Mouse (Mus musculus) cerebellum, adult 18-20 months (tissue): ENCODE data around the gene Prkn.

Experiments used
- DNase-seq, 2 experiments: peaks; one replicate each; pipeline ENCODE4 v3.0.0; 2021

Gene Prkn

DNA sequence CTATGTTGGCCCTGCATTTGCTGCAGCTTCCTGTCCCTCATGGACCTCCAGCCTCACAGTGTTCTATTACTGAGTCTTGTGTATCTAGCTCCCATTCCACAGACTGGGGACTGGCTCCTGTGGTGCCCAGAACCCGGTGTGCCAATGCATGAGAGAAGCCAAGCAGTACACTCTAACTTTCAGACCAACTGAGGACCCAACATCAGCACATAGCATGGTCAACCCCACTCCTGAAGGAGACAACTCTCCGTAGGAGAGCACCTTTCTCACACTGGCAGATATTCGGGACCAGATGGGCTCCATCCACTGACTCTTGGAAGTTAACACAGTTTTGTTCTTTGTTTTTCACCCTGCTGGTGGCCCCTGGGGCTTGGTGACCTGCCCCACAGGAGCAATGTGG lies 1026.0 kb downstream of the Prkn start:
- DNase-seq = no peak

DNA sequence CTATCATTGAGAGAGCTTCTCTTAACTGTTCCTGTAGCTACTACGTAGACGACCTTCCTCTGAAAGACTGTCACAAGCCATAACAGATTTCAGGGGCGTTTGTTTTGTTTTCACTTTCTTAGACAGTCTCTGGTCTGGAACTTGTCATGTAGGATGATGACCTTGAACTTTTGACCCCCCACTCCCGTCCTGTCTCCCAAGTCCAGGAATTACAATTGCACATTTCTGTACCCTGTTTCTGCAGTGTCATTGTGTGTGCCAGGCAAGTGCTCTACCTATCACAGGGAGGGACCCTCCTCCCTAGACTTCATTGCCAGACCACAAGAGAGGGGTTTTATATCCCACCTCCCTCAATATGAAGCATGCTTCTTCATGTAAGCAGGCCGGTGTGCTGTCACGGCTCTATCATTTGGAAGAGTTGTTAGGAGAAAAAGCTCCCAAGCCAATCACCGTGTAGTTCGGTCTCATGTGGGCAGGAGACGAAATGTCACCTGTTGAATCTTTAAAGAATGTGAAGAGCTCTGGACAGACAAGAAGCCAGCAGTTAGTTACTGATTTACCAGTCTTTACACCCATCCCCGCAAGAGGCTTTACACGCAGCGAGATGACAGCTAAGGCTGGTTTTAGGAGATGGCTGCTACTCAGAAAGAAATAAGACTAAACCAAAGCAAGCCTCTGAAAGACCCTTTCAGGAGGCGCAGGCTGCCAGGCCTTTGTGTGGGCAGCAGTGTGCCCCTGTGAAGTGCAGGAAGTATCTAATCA lies 1027.3 kb downstream of the Prkn start:
- DNase-seq = no peak

DNA sequence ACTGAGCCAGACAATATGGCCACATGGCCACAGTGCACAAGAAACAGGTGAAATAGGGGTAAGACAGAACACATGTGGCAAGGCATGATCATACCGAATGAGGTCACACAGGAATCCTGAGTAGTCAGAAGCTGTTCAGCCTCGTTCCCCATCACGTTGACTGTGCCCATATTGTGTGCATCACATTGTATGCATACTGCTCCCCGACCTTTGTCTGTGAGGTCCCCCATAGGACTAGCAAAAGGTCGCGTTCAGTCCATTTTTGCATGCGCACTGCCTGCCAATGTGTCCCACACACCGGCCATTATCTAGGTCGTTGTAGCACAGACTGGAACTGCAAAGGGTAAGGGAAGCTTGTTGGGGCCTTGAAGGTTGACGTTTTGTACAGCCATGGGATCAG lies 1030.4 kb downstream of the Prkn start:
- no peak for DNase-seq

DNA sequence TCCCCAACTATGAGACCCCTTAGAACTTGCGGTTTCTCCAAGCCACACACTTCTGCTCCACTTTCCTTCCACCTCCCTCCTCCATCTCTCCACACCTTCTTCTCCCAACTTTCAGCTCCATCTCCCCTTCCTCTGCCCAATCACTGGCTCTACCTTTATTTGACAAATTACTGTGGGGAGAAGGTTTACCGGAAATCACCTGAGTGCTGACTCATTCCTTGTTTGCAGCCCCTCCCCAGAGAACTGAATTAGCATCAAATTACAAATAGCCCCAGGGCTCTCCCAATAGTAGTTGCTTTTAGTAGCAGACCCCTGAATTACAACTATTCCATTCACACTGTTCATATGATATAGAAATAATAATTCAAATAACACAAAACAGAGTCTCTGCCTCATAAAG lies 1036.1 kb downstream of the Prkn start:
- no peak for DNase-seq

DNA sequence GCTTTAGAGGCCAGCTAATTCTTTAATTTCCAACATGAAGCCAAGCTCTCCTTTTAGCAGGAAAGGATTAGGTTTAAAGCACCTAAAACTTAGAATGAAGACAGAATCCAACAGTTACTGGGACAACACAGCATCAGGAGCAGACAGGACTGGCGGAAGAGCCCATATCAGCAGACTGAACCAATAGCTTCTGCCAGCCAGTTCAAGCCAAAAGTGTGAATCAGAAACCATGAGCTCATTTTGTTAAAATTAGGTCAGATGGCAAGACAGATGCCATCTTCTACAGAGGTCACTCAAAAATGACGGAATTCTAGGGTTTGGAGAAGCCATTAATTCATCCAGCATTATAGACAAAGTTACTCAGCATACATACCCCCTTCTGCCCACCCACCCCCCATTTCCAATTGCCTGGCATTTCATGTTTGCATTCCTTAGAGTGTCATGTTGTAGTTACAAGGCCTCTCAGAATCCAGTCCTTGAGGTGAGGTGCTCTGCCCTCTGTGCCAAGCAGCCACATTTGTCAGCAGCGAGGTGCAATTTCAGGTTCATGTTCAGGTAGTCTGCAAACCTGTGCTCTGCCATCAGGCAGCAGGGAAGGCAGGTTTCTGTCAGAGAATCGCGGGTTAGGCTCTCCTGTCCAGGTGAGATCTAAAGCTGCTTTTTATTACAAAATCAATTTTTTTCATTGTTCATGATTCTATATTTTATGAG lies 1041.1 kb downstream of the Prkn start:
- DNase-seq = peak; percentile 53 to 59

DNA sequence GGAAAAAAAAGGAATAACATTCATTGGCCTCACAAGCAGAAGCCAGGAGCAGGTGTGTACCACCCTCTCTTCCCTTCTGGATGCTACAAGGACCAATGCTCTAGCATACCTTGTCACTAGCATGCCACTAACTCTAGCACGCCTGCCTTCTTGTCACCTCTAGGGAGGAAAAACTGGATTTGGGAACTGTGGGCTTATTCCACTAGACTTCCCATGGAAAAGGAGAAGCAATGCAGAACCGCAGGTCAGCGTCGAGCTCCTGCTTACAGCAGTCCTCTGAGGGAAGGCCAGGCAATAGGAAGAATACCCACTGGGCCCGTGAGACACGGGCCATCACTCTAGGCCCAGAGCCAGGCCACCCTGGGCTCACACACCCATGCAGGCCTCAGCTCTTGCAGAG lies 1045.4 kb downstream of the Prkn start:
- peak in 1 of 2 experiments; percentile 24 for DNase-seq

DNA sequence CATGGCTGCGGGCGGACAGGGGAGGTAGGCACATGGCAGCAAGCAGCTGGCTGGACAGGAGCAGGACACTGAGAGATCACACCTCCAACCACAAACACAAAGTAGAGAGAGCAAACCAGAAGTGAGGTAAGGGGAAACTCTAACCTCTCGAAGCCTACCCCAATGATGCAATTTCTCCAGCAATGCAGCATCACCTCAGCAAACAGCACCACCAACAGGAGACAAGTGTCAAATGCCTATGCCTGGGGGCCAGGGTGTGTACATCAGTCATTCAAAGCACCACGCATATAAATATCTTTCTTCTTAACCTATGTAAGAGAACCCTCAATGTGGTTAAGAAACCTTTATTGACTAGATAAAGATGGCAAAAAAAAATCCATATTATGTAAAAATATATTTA lies 1046.8 kb downstream of the Prkn start:
- no peak for DNase-seq

DNA sequence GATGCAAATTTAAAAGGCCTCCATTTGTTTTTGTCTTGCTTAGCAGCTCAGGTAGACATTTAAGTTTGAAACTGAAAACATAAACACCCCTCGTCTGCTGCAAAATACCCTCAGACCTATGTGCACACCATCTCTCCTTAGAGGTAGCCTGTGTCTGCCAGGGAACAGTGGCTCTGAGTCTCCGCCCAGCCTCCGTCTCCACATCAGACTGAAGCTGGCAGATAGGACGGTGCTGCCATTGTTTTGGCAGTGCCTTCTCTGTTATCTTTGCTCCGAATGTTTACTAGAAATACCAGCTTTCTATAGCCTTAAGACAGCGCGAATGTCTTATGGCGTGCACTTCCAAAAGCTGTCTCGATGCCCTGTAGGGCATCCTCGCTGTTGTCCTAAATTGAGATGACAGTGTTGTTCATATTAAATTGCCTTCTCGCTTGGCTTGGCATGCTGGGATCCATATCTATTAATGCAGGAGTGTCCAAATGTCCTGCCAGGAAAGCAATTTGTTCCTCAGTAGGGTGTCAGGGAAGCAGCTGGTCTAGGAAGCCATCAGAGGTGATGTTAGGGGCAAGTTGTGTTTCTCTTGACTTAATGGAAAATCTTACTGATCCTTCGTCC lies 1047.5 kb downstream of the Prkn start:
- peak; percentile 80 to 83 for DNase-seq

DNA sequence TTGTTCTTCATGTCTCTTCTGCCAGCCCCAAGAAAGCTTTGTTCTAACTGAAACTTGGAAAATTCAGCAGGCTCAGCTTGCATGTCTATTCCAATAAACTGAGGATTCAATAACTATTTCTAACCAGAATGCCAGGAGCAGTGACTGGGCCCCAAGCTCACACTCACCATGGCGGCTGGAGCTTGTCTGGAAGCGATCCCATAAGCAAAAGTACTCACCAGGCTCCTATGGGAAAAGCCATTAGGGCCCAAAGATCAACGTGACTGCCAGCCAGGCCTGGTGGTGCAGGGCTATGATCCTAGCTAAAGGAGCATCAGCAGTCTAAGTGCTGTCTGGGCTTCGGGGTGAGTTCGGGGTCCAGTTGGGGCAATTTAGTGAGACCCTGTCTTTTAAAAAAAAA lies 1048.6 kb downstream of the Prkn start:
- no peak for DNase-seq

DNA sequence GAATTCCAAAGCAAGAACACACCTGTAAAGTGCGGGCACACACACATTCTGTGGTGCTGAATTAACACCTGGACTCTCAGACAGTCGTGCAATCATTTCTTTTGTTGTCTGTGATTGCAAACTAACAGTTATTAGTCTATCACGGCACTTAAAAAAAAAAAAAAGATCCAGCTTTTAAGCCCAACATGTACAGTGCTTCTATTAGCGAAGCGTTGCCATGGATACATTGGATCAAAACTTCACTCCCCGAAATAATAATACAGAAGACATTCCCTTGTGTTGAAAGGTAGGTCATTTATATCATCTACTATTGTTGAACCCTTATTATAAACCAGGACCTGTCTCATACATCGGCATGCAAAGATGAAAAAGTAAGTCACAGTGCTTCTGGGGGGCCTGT lies 1060.1 kb downstream of the Prkn start:
- no peak for DNase-seq

DNA sequence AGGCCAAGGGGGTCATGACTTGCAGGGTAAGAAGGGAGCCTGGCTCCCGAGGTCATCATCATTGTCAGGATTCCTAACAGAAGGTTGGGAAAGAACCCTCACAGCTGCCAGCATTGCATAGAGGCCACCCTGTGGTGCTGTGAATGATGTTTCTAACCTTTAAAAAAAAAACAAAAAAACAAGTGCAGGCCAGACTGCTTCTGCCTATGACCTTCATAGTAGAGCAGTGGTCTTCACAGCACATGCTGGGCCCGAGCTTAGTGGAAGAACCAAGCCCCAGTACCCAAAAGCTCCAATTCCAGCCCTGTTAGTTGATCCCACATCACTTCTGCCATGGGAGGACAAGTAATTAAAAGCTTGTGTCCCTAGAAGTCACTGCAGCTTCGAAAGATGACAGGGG lies 1061.5 kb downstream of the Prkn start:
- DNase-seq = no peak

DNA sequence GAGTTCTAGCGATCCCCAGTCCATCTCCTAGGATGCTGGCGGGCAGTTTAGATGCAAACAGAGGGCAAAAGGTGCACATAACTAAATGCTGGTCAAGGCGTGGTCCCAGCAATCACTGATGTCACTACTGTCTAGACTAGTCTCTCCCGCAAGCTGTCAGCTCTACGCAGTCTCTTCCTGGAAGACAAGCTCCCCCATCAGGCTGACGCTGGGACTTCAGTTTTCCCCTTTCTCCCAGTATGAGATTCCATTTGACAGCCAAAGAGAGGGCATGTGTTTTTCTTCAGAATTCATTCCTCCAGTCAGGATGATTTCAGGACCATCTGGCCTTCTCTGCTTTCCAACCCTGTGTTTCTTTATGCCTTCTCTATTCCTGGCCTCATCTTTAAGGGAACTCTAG lies 1062.8 kb downstream of the Prkn start:
- DNase-seq = peak; percentile 56 to 66

DNA sequence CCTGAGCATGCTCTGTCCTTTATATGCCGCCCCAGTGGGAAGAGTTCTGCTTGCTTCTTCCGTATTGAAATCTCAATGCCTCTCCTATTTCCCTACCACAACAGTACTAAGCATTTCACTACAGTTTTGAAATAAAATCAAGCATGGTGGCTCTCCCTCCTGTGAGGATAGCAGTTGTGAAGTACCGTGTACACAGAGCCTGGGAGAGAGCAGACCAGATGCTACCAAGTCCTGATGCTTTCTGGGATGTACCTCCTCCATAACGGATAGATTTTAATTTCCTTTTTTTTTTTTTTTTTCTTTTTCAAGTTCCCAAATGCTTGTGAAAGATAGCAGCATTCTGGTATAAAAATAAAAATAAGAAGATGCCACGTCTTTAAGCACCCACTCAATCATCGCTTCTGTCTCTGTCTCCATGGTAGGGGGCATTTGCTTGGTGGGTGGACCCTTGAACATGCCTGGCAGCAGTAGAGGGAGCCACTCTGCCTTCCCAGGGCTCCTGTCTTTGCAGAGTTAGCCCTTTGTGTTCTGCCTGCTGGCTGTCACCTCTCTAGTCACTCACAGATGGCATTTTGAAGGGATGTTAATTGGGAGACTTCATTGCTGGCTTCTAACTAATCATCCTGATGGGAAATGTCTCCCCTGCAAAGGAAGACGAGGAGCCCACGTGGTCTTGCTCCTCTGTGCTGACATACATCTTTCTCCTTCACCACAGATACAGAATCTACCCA lies 1070.6 kb downstream of the Prkn start:
- no peak for DNase-seq

DNA sequence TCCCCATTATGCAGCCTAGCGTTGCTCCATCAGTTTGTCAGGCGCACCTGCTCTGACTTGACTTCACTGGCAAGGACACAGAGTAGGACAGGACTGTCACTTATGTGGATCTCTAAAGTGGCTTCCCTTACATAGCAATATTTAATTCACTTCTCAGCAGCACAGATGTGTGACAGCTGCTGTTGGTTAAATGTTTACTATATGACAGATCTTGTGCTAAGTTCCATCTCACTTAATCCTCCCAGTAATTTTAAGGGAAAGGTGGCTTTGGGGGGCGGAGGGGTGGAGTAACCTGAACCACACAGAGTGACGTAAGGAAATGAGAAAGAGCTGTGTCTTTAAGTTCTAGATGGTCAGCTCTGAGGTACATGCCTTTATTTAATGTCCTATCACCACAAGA lies 1072.0 kb downstream of the Prkn start:
- no peak for DNase-seq

DNA sequence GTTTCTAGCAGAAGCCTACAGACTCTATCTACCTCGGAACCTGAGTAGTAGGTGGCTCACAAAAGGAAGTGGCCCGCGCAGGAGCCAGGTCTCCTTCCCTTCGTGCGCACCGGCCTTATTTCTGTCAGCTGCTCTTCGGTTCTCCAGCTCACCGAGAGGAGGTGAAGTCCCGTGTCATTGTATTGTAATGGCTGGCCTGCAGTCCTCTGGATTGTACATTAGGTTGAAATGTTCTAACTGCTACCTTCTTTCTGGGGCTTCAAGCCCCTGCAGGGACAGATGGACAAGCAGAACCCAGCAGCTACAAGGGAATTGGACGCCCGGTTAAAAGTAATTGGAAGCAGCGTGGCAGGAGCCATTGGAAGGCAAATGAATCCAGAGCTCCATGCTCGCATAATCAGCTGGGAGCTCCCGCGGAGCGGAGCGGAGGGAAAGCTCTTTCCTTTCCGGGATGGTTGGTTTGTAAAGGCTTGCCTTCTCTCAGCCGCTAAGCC lies 1072.7 kb downstream of the Prkn start:
- peak; percentile 52 to 60 for DNase-seq

DNA sequence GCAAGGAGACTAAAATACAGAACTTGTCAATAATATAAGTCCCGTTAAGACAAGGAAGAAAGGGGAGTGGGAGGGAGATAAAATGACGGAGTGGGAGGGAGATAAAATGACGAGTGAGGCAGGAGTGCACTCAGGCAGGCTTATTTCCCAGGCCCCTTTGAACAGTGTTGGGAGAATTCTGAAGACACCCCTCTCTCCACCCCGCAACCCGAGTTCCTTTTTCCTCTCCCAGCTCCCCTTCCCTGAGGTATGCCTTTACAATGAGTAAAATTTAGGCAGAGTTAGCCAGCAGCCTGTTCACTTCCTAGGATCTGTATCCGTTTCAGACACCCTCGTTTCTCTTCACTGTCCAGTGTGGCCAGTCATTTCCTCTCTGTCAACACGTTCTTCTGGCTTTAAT lies 1073.4 kb downstream of the Prkn start:
- no peak for DNase-seq

DNA sequence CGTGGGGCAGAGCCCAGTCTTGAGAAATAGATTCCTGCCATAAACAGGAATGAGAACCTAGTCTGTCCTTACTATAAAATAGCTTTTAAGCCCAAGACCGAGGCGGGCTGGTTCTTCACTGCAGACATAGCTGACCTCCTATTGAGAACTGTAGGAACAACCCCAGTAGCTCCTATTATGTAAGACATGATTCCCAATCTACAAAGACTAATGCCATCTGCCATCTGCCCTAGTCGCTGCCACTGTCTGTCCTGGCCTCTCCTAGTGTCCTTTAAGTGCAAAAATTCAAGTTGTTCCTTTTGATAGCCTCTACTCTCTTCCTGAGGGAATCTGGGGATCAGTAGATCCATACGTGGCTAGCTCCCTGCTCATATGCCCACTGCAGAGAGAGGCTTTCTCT lies 1074.3 kb downstream of the Prkn start:
- peak; percentile 30 to 41 for DNase-seq

DNA sequence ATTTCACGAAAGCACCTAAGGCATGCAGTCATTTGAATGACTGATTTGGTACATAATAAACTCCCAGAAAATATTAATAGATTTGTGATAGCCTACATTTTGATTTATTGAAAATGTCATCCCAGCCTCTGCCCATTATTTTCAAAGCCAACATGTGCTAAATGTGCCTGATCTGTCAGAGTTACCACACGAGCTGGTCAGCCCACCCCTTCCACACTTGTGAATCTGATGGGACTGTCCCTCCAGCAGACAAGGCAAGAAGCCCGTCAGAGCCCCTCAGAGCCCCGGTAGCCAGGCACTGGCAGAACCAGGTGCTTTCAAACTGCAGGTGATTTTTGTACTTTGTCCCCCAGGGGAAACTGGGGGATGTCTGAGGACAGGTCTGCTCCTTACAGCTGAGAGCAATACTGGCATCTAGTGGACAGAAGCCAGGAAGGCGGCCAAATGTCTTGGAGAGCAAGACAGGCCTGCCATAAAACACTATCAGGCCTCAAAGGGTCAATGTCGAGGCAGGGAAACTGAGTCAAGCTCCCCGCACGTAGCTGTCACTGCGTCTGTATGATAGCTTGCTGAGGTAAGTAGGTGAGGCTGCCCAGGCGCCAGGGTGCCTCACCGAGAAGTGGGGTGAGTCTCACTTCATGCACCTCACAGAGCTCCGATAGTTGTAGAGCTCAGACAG lies 1078.1 kb downstream of the Prkn start:
- peak; percentile 54 to 56 for DNase-seq

DNA sequence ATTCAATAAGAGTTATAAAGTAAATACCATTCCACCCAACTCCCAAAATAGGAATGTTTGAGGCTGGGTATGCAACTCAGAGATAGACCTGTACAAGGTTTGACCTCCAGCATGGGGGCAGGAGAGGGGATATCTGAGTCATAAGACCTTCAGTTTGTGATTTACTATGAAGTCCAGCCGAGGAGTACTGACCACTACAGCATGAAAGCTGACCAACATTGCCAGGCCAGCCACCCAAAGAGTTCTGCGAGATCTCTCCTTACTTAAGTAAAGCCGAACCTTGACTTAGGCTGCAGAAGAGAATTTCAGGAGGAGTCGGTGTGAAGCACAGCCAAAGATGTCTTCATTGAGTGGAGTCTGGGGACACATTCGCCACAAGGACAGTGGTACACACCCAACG lies 1079.4 kb downstream of the Prkn start:
- no peak for DNase-seq

DNA sequence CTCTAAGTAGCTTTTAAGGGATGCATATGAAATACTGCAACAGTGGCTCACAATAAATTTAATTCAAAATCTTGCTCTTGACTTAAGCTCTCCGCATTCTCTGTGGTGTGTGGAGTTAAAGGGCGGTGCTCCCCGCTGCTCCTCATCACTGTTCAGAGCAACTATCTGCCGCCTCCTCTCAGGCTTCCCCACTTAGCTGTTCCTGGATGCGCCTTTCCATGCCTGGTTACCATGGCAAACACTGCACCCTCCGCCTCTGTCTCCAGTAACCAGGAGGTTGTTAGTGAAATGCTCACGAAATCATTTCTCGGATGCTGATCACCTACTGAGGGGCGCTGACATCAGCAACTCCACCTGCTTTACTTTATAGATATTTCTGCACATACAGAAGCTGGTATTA lies 1080.8 kb downstream of the Prkn start:
- DNase-seq = no peak

DNA sequence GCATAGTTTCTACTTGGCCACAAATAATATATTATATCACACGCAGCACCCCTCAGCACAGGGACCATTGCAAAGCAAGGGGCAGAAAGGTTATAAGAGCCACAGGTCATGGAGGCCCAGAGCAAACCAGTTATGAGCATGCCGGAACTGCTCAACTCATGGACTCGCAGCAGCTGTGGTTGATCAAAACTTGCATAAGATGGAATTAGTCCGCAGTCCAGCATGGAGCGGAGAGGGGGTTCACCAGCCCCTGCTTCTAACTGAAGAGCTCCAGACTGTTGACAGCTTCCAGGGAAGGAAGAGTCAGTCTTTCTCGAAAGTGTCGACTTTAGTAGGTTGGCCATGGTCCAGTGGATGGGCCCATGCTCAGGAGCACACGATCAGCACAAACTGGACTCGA lies 1083.8 kb downstream of the Prkn start:
- DNase-seq = no peak

DNA sequence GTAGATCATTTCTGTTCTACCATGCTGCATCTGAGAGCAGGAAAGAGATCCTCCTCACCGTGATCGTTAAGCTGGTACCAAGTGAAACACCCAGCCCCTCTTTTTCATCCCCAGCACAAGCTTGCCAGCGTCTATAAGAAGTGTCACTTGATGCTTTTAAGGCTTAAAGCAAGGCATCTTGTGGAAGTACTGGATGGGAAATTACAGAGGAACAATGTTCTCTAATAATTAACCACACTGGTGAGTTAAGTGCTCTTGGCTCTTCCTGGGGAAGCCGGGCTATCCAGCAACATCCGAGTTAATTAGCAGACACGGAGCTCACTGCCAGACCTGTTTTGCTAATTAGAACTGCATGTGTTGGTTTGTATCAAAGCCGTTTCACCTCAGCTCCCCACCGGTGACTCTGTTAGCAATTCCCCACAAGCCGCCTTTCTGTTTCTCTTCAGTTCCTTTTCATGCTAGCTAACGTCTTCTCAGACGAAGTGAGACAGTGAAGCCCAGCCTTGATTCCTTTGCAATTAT lies 1086.7 kb downstream of the Prkn start:
- DNase-seq = no peak

DNA sequence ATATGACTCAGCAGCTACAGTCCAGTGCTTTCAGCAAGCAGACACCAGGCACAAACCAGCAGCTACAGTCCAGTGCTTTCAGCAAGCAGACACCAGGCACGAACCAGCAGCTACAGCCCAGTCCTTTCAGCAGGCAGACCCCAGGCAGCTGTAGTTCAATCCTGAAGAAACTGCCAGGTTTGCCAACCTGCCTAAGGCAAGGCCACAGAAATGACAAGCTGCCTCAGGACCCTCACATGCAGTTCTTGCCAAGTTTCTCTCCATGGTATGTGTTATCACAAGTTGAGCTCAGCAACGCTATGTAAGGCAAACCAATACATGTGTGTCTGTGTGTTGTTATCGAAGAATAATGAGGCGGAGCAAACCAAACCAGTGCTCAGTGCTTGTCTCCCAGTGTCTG lies 1091.5 kb downstream of the Prkn start:
- no peak for DNase-seq
